Mouse (Mus musculus) MEL (cell line): ENCODE measurements around the gene Zgpat. TPM values are rescaled to one million over a fixed set of nuclear protein-coding genes. Genes with fewer than 3 reads are reported as not detected.

Experiments used
- DNase-seq: peaks from one replicate; pipeline ENCODE4 v3.0.0; 2011; ENCODE audit warnings: low read depth, low spot score
- H3K27ac ChIP-seq: 2 replicates; pipeline ENCODE4 v1.5.1; 2012; ENCODE audit warnings: low read depth, mild to moderate bottlenecking, control low read depth, low read length, moderate library complexity; ENCODE audit not compliant: control insufficient read depth
- H3K27me3 ChIP-seq, 2 experiments: fragments of 150-350 bp in 1 of 2; sonication (generic) in 1 of 2; 2 replicates each; pipeline ENCODE4 v1.6.1; 2012; ENCODE audit warnings: low read length in 2 of 2, mild to moderate bottlenecking in 2 of 2, improper control_type of control experiment in 1 of 2, moderate library complexity in 1 of 2; ENCODE audit not compliant: insufficient read depth in 2 of 2, control insufficient read depth in 1 of 2
- H3K36me3 ChIP-seq, 2 experiments: 2 replicates each; pipeline ENCODE4 v1.6.1; 2012 to 2014; ENCODE audit warnings: low read length in 2 of 2, improper control_type of control experiment in 1 of 2, inconsistent platforms in 1 of 2, mild to moderate bottlenecking in 1 of 2; ENCODE audit not compliant: insufficient read depth in 2 of 2, control insufficient read depth in 1 of 2
- H3K4me1 ChIP-seq, 2 experiments: fragments of 150-350 bp in 1 of 2; sonication (generic) in 1 of 2; 2 replicates each; pipeline ENCODE4 v1.6.1; 2012; ENCODE audit warnings: low read length in 2 of 2, improper control_type of control experiment in 1 of 2, mild to moderate bottlenecking in 1 of 2; ENCODE audit not compliant: insufficient read depth in 2 of 2, control insufficient read depth in 1 of 2
- H3K4me3 ChIP-seq, 2 experiments: fragments of 150-350 bp in 1 of 2; sonication (generic) in 1 of 2; 2 replicates each; pipeline ENCODE4 v1.5.1; 2012; ENCODE audit warnings: low read depth in 2 of 2, low read length in 2 of 2, mild to moderate bottlenecking in 2 of 2, moderate library complexity in 2 of 2, control low read depth in 1 of 2, improper control_type of control experiment in 1 of 2; ENCODE audit not compliant: control insufficient read depth in 1 of 2, insufficient read depth in 1 of 2
- H3K79me2 ChIP-seq: 2 replicates; pipeline ENCODE4 v1.6.1; 2012; ENCODE audit warnings: mild to moderate bottlenecking, low read length, moderate library complexity; ENCODE audit not compliant: control insufficient read depth, poor library complexity, insufficient read depth
- H3K9ac ChIP-seq: 2 replicates; pipeline ENCODE4 v1.6.1; 2012; ENCODE audit warnings: low read depth, mild to moderate bottlenecking, control low read depth, low read length, moderate library complexity; ENCODE audit not compliant: control insufficient read depth, poor library complexity, severe bottlenecking
- H3K9me3 ChIP-seq: fragments of 150-350 bp; sonication (generic); replicated peaks from 2 replicates; pipeline ENCODE4 v1.6.1; 2012; ENCODE audit warnings: mild to moderate bottlenecking, low read length, improper control_type of control experiment, moderate library complexity; ENCODE audit not compliant: insufficient read depth
- BHLHE40 ChIP-seq: IDR thresholded peaks from 2 replicates; pipeline ENCODE4 v1.6.1; 2012; ENCODE audit warnings: low read depth, mild to moderate bottlenecking, inconsistent platforms, low read length, improper control_type of control experiment, borderline replicate concordance
- CHD1 ChIP-seq: IDR thresholded peaks from 2 replicates; pipeline ENCODE4 v1.6.1; 2012; ENCODE audit warnings: low read depth, mild to moderate bottlenecking, inconsistent platforms, low read length, improper control_type of control experiment
- CTCF ChIP-seq, 3 experiments: IDR thresholded peaks in 2 of 3; conservative IDR thresholded peaks in 1 of 3; 2 replicates each; pipeline ENCODE4 v1.5.1; 2011 to 2012; ENCODE audit warnings: low read length in 3 of 3, low read depth in 2 of 3, mild to moderate bottlenecking in 2 of 3, improper control_type of control experiment in 1 of 3, inconsistent platforms in 1 of 3, mixed read lengths in 1 of 3, moderate library complexity in 1 of 3; ENCODE audit not compliant: control insufficient read depth in 1 of 3, insufficient read depth in 1 of 3, poor library complexity in 1 of 3, severe bottlenecking in 1 of 3
- ELF1 ChIP-seq: IDR thresholded peaks from 2 replicates; pipeline ENCODE4 v1.6.1; 2014; ENCODE audit warnings: low read depth, mild to moderate bottlenecking, inconsistent platforms, low read length, improper control_type of control experiment, moderate library complexity
- ETS1 ChIP-seq: IDR thresholded peaks from 2 replicates; pipeline ENCODE4 v1.6.1; 2012; ENCODE audit warnings: low read depth, mild to moderate bottlenecking, inconsistent platforms, low read length, improper control_type of control experiment, moderate library complexity
- GABPA ChIP-seq: IDR thresholded peaks from 2 replicates; pipeline ENCODE4 v1.6.1; 2012; ENCODE audit warnings: low read depth, mild to moderate bottlenecking, inconsistent platforms, low read length, improper control_type of control experiment, moderate library complexity
- GATA1 ChIP-seq: IDR thresholded peaks from 2 replicates; pipeline ENCODE4 v1.6.1; 2011; ENCODE audit warnings: low read depth, low read length, improper control_type of control experiment
- JUND ChIP-seq: IDR thresholded peaks from 2 replicates; pipeline ENCODE4 v1.6.1; 2011; ENCODE audit warnings: low read depth, mild to moderate bottlenecking, improper control_type of control experiment, low read length
- MAFK ChIP-seq: IDR thresholded peaks from 2 replicates; pipeline ENCODE4 v1.6.1; 2011; ENCODE audit warnings: low read depth, mild to moderate bottlenecking, low read length, improper control_type of control experiment, borderline replicate concordance
- MAX ChIP-seq: IDR thresholded peaks from 2 replicates; pipeline ENCODE4 v1.6.1; 2011; ENCODE audit warnings: low read length, improper control_type of control experiment
- MAZ ChIP-seq: IDR thresholded peaks from 2 replicates; pipeline ENCODE4 v1.6.1; 2012; ENCODE audit warnings: low read depth, mild to moderate bottlenecking, inconsistent platforms, low read length, improper control_type of control experiment
- MEF2A ChIP-seq: IDR thresholded peaks from 2 replicates; pipeline ENCODE4 v1.6.1; 2014; ENCODE audit warnings: low read depth, mild to moderate bottlenecking, inconsistent platforms, low read length, improper control_type of control experiment; ENCODE audit not compliant: poor library complexity, insufficient replicate concordance, severe bottlenecking; ENCODE audit errors: extremely low read depth
- MXI1 ChIP-seq: IDR thresholded peaks from 2 replicates; pipeline ENCODE4 v1.6.1; 2011; ENCODE audit warnings: mild to moderate bottlenecking, low read depth, low read length, improper control_type of control experiment
- MYB ChIP-seq: IDR thresholded peaks from 2 replicates; pipeline ENCODE4 v1.6.1; 2011; ENCODE audit warnings: mild to moderate bottlenecking, low read depth, low read length, improper control_type of control experiment
- POLR2A ChIP-seq, 2 experiments: IDR thresholded peaks; 2 replicates each; pipeline ENCODE4 v1.6.1; 2011 to 2012; ENCODE audit warnings: low read length in 2 of 2, mild to moderate bottlenecking in 2 of 2, control low read depth in 1 of 2, improper control_type of control experiment in 1 of 2, low read depth in 1 of 2, moderate library complexity in 1 of 2; ENCODE audit not compliant: control insufficient read depth in 1 of 2, insufficient read depth in 1 of 2, poor library complexity in 1 of 2
- POLR2AphosphoS2 ChIP-seq: IDR thresholded peaks from 2 replicates; pipeline ENCODE4 v1.6.1; 2011; ENCODE audit warnings: low read length, improper control_type of control experiment
- POLR2AphosphoS5 ChIP-seq: IDR thresholded peaks from 2 replicates; pipeline ENCODE4 v1.6.1; 2012; ENCODE audit warnings: low read depth, borderline replicate concordance, mild to moderate bottlenecking, inconsistent platforms, low read length, moderate library complexity, mixed read lengths
- RCOR1 ChIP-seq: IDR thresholded peaks from 2 replicates; pipeline ENCODE4 v1.6.1; 2012; ENCODE audit warnings: low read depth, mild to moderate bottlenecking, inconsistent platforms, low read length, improper control_type of control experiment
- SIN3A ChIP-seq: IDR thresholded peaks from 2 replicates; pipeline ENCODE4 v1.6.1; 2012; ENCODE audit warnings: low read length, improper control_type of control experiment, inconsistent platforms
- TBP ChIP-seq: IDR thresholded peaks from 2 replicates; pipeline ENCODE4 v1.8.0; 2011; ENCODE audit warnings: low read depth, low read length, improper control_type of control experiment
- TCF12 ChIP-seq: IDR thresholded peaks from 2 replicates; pipeline ENCODE4 v1.6.1; 2014; ENCODE audit warnings: low read depth, mild to moderate bottlenecking, inconsistent platforms, low read length, improper control_type of control experiment, moderate library complexity
- USF1 ChIP-seq: IDR thresholded peaks from 2 replicates; pipeline ENCODE4 v1.6.1; 2014; ENCODE audit warnings: low read depth, mild to moderate bottlenecking, inconsistent platforms, low read length, improper control_type of control experiment, moderate library complexity
- USF2 ChIP-seq, 2 experiments: IDR thresholded peaks; 2 replicates each; pipeline ENCODE4 v1.6.1; 2011 to 2012; ENCODE audit warnings: improper control_type of control experiment in 2 of 2, low read length in 2 of 2, borderline replicate concordance in 1 of 2, inconsistent platforms in 1 of 2, low read depth in 1 of 2, mild to moderate bottlenecking in 1 of 2; ENCODE audit not compliant: insufficient read depth in 1 of 2
- ZC3H11A ChIP-seq: IDR thresholded peaks from 2 replicates; pipeline ENCODE4 v1.6.1; 2012; ENCODE audit warnings: low read depth, mild to moderate bottlenecking, inconsistent platforms, low read length, improper control_type of control experiment
- ZNF384 ChIP-seq: IDR thresholded peaks from 2 replicates; pipeline ENCODE4 v1.6.1; 2012; ENCODE audit warnings: low read depth, mild to moderate bottlenecking, inconsistent platforms, low read length, improper control_type of control experiment
- polyA plus RNA-seq, 2 experiments: library from polyadenylated mRNA; stranded (reverse) in 1 of 2; unstranded in 1 of 2; fragments of >175 nt in 1 of 2; fragments of >200 nt in 1 of 2; gene quantifications; 2 replicates each; pipeline versions ENCODE4 v1.2.1 to v1.2.4; 2012; ENCODE audit warnings: low replicate concordance in 2 of 2, low read depth in 1 of 2; ENCODE audit not compliant: insufficient read length in 2 of 2, insufficient read depth in 1 of 2, missing spikeins in 1 of 2
- total RNA-seq: library from RNA; depleted of rRNA; stranded (reverse); fragments of 300-350 nt; gene quantifications from 2 replicates; pipeline ENCODE4 v1.2.3, GENCODE M21; 2012

Gene Zgpat
- total and polyA plus RNA-seq, 3 experiments, result 28.0 to 30.7 TPM; not detected in 1

- Histone ChIP-seq H3K9me3 (no peaks in the 10 kb centered on the region), H3K27me3 (no peaks in the 10 kb centered on the region; a peak in 1 of 4 replicates), H3K9ac (no peak overlapping the region), H3K36me3 (no peaks in the 10 kb centered on the region), H3K27ac (no peak overlapping the region)
- TF ChIP-seq POLR2A (IDR thresholded peaks at IDR 0.05; ENCODE audit: control insufficient read depth in 1 of 2, insufficient read depth in 1 of 2, low read depth in 1 of 2, low read length in 2 of 2, poor library complexity in 1 of 2), result no peak
- TF ChIP-seq SIN3A, result no peak
- no peak for TF ChIP-seq CTCF (IDR thresholded peaks at IDR 0.05 in 2 of 3, conservative IDR thresholded peaks at IDR 0.05 in 1 of 3; ENCODE audit: control insufficient read depth in 1 of 3, insufficient read depth in 1 of 3, low read depth in 2 of 3, low read length in 3 of 3, poor library complexity in 1 of 3, severe bottlenecking in 1 of 3)
- TF ChIP-seq BHLHE40, result no peak
- TF ChIP-seq MYB, result no peak
- no peak for TF ChIP-seq ELF1
- TF ChIP-seq GATA1, result no peak
- TF ChIP-seq USF1, result no peak
- TF ChIP-seq ZNF384, result no peak
- TF ChIP-seq JUND, result no peak
- TF ChIP-seq, all 39 proteins: peak for 0
- no peak overlapping the region for H3K4me3 ChIP-seq
- H3K79me2 ChIP-seq, result no peaks in the 10 kb centered on the region
- DNase-seq, result no peak
- no peaks in the 10 kb centered on the region for H3K4me1 ChIP-seq
These were observed 29.4 kb downstream of the Zgpat start for GRCm38 (mm10) chr2:181394086-181394485.

- TF ChIP-seq TBP (no peak), MAX (no peak), TCF12 (no peak), JUND (no peak), CHD1 (no peak), ETS1 (no peak), GABPA (no peak), MAZ (no peak), POLR2AphosphoS5 (no peak), ZC3H11A (no peak), MXI1 (no peak), BHLHE40 (no peak), MAFK (no peak), USF2 (IDR thresholded peaks at IDR 0.05; ENCODE audit: borderline replicate concordance in 1 of 2, insufficient read depth in 1 of 2, low read depth in 1 of 2, low read length in 2 of 2) (no peak), POLR2AphosphoS2 (no peak), MEF2A (no peak), RCOR1 (no peak), CTCF (IDR thresholded peaks at IDR 0.05 in 2 of 3, conservative IDR thresholded peaks at IDR 0.05 in 1 of 3; ENCODE audit: control insufficient read depth in 1 of 3, insufficient read depth in 1 of 3, low read depth in 2 of 3, low read length in 3 of 3, poor library complexity in 1 of 3, severe bottlenecking in 1 of 3) (no peak)
- TF ChIP-seq, all 39 proteins: peak for 0
- DNase-seq, result no peak
- no peaks in the 10 kb centered on the region; a peak in 1 of 4 replicates for H3K36me3 ChIP-seq
- H3K27ac ChIP-seq, result no peak overlapping the region
- H3K27me3 ChIP-seq, result no peaks in the 10 kb centered on the region; a peak in 2 of 4 replicates
- no peak overlapping the region for H3K9ac ChIP-seq
- no peaks in the 10 kb centered on the region for H3K79me2 ChIP-seq
- no peak overlapping the region for H3K4me3 ChIP-seq
- H3K9me3 ChIP-seq, result no peaks in the 10 kb centered on the region
- peaks cover 3 to 7% of the 10 kb centered on the region in 2 experiments; a peak in 2 of 4 replicates for H3K4me1 ChIP-seq
These were observed 32.6 kb downstream of the Zgpat start for GRCm38 (mm10) chr2:181397207-181397761.
